Mouse (Mus musculus): ENCODE results near the gene Gm13285.
"Not testable (repeated sequence)": the region's sequence is repeated elsewhere in the genome, so short reads cannot be mapped to it uniquely, and the experiment has no call there.

- not testable (repeated sequence) for TF ChIP-seq POLR2A (IDR thresholded peaks at IDR 0.05; ENCODE audit: insufficient read depth, low read length)
- TF ChIP-seq CTCF (IDR thresholded peaks at IDR 0.05; ENCODE audit: low read depth, low read length), result peak; percentile 28
These were observed 11.1 kb upstream of the Gm13285 start, which contains the start of gene Gm13277 for GRCm38 (mm10) chr4:88788402-88788801.
